Mouse (Mus musculus) kidney, adult 11 months (tissue): ENCODE data around the gene Trim7.
"Not testable (repeated sequence)": the region's sequence is repeated elsewhere in the genome, so short reads cannot be mapped to it uniquely, and the experiment has no call there.

ENCODE experiments used
- DNase-seq: peaks from one replicate; pipeline ENCODE4 v3.0.0; 2022

Gene Trim7

DNA sequence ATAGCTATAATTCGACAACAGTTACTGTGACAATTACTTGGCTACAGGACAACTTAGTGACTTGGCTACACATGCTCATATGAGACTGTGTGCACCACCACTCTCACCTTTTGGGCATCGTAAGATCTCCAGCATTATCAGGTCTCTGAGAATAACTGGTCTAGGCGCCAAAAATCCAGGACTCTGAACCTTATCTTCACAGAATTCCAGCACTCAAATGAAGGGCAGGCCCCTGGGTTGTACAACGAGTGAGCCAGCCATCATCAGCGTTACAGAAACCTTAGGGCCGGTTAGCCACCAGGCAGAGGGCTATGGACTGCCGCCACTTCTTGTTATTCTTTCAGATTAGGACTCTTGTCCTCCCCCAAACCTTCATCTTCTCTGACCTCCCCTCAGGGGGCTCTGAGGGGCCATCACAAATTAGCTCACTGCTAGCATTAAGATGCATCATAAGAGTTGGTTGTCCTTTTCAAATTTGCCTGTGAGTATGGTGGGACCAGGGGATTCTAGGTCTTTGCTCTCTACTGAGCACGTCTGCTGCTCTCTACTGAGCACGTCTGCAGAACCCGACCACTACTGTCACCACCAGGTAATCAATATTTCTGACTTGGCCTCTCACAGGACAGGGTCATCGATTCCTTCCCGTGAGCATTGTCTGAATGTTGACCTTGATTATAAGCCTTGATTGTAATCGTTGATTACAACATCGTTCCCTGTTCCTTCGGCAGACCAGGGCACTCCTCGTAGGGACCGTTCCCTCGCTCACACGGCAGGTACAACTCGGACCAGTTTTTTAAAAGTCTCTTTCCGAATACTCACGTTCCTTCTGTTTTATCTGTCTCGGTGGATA lies 26.9 kb downstream of the Trim7 start:
- no peak for DNase-seq

DNA sequence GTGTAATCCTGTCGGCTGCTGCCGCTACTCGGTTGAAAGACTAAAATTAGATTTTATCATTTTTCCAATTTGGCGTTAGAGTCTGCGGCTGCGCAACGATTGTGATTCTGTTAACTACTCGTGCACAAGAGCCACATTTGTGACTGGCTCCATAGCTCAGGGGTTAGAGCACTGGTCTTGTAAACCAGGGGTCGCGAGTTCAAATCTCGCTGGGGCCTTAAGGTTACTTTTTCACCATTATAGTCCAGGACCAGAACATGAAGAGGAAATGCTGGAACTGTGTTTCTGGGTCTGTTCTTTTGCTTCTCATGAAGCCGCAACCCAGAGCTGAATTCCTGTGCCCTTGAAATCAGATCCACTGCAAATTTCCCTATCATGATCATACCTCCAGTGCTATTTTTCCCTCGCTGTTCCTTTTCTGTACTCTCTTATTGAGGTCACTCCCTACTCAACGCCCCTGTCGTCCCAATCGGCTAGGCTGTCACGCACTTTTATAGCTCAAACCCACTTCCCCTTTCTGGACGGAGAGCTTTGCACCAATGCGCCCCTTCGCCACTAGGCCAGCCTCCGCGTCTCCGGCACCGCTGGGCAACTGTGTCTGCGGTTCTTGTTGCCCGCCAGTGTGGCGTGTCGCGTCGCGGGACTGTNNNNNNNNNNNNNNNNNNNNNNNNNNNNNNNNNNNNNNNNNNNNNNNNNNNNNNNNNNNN lies 27.7 kb downstream of the Trim7 start:
- DNase-seq, result peak; percentile 85

DNA sequence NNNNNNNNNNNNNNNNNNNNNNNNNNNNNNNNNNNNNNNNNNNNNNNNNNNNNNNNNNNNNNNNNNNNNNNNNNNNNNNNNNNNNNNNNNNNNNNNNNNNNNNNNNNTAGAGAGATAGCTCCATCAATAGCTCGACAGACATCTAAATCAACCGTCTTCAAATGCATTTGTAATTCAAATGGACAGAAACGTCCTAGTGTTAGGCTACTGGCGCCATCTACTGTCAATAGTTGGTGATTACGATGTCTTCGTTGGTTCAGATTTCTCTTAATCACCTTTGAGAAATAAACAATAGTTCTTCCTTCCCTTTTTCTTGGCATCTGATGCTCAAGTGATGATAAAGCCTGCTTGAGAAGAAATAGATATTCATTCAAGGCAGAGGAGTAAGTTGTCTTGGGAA lies 33.1 kb downstream of the Trim7 start:
- DNase-seq, result no peak

DNA sequence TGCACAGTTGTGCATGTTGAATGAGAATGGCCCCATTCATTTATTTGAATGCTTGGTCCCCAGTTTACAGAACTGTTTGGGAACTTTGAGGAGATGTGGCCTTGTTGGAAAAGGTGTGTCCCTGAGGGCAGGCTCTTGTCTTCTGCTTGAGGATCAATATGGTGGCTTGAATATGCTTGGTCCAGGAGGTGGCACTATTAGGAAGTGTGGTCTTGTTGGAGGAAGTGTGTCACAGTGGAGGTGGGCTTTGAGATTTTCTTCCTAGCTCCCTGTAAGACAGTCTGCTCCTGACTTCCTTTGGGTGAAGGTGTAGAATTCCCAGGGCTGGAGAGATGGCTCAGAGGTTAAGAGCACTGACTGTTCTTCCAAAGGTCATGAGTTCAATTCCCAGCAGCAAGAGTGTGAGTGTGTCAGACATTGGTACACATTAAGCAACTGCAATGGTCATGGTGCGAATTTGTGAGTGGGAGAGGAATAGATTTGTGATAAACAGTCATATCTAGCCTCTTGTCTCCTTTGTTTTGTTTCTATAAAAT lies 36.9 kb downstream of the Trim7 start:
- DNase-seq, result no peak

DNA sequence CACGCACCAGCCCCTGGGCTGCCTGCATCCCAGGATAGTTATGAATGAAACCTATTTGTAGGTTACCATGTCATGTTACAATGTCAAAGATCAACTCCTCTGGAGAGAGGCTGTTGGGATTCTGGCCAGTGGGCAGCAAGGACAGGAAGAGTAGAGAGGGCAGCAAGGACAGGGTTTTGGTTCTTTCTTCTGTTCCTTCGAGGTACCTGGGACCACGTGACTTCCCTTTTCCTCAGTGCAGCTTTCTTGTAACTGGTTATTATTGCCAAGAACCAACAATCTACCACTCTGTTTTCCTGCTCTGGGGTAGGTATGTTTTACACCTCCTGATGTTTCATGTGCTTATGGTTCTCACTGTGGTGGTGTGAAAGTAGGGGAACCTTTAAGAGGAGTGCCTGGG lies 37.9 kb downstream of the Trim7 start:
- no peak for DNase-seq

DNA sequence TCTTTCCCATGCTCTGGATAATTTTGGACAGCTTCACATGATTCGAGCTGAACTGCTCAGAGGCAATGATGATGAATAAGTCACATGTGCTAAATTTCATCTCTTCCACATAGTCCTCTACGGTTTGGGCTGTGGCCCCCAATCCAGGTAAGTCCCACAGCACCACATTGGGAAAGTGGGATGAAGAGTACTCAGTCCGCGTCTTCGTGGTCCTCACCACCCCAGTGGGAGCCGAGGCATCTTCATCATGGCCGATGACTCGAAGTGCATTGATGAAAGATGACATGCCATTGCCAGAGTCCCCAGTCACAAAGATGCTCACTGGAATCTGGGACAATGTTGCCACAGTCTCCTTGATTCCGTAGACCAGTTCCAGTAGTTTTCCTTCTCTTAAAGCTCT lies 40.5 kb downstream of the Trim7 start:
- DNase-seq, result no peak

DNA sequence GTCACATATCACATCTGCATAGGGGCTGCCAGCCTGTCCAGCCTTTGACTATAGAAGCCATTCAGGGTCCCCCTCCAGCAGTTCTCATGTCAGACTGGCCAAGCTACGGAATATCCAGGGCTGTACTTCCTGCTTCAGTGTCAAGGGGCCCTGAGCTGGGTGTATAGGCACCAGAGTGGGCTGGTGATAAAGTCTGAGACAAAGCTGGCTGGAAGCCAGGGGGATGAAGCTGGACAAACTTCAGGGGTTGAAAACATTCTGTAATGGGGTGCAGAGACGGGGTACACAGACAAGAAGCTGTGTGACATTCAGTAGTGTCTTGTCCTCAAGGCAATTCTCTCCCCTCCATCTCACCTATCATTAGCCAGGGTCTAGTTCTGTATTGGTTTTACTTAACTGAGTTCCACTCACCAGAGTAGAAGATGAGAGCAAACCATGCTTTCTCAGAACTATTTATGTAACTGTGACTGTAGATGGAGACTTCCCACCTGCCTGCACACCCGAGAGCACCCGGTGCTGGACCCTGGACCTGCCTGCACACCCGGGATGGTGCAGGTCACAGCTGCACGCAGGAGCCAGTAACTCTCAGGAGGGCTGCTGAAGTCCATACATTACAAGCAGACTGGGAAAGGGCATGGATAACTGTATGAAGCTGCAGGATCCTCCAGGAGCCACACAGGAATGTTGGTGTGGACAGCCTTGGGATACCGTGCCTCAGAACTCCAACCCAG lies 43.6 kb downstream of the Trim7 start:
- DNase-seq, result peak; percentile 44

DNA sequence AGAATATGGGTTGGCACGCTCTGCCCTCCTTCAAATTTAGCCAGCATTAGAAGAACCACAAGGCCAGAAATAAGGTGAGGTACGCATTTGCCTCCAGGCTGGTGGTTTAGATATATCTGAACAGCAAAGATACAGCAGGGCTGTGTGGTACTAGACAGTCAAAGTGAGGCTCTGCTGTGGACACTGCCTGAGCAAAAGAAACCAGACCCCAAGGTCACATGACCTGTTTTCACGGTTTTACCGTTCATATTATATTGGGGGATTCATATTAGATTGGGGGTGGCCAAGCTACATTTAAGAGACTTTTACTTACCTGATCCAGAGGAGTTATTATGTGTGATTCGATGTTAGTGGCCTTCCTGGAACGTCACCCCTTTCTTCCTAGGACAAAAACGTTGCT lies 44.8 kb downstream of the Trim7 start:
- DNase-seq, result no peak

DNA sequence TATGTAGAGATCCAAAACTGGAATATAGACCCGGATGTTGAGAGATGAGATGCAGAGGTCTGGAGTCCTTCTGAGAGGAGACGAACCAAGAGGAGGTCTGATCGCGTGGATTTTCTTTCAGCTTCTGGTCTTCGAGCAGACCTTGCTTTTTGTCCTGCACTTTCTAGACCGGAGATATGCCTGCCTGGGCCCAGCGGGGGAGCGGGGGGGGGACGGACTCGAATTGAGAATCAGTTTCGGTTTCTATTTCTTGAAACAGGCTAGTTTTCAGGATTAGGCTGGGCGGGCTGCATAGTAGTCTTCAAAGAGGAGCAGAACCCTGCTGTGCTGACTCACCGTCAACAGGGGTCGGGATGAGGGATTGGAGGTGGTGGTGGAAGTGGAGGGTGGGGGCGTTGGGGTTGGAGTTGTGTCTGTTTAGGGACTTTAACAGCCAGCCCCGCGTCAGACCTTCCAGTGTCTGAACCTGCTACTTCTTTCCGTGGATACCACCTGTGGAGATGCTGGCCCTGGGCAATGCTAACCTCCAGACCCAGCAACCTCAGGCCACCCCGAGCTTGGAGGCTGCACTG lies 45.3 kb downstream of the Trim7 start, which contains the start of gene Irgm1:
Irgm1 (minus strand) TSS at position 483 of the 572 bp plus-strand sequence.
- DNase-seq, result peak; percentile 73

DNA sequence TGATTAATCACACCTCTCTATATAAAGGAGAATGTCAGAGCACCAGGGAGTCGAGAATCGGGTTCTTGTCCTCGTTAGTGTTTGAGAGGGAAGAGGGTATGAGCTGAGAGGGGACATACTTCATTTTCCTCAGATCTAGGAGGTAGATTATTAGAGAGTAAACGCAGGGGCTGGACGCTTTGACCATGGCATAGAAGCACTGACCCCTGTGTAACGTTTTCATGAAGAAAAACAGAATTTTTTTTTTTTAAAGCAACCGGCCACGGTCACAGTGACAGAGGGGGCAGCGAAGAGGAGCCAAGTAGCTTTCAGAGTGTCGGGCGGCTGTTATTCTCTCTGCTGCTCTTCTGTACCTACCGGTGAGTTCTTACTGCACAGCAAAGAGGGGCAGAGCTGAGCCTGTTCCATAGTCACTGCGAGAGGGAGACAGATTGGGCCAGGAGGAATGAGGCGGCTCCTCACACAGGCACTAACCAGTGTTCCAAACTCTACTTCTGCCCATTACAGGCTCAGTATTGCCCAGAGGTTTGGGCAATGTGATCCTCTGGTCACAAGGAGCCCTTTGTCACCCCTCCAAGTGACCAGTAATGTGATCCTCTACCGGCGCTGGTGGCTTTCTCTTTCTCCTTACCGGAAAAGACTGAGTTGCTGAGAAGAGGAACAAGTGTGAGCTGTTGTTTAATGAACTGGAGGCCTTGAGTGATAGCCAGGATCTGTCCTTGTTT lies 46.0 kb downstream of the Trim7 start:
- peak; percentile 33 for DNase-seq

DNA sequence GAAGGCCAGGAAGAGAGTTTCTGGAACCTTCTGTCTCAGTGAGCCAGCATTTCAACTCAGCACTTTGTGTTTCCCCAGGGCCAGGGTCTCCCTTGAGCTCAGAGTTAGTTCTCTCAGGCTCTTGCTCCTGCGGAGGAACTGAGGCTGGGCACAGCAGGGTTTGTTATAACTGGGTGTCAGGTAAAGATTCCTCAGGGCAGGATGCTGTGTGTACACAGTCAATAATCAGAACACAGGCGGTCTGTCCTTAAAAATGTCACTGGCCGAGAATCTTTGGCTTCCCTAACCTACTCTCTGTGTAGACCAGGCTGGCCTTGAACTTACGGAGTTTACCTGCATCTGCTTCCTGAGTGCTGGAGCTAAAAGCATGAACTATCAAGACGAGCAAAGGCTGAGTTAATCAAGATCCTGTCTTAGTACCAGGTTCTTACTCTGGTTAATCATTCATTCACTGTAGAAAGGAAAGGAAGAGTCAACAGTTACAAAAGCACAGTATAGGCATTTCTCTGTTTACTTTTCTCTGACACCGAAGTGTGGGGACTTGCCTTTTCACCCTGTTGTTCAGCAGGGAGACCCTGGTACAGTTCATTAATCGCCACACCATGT lies 46.9 kb downstream of the Trim7 start:
- no peak for DNase-seq

DNA sequence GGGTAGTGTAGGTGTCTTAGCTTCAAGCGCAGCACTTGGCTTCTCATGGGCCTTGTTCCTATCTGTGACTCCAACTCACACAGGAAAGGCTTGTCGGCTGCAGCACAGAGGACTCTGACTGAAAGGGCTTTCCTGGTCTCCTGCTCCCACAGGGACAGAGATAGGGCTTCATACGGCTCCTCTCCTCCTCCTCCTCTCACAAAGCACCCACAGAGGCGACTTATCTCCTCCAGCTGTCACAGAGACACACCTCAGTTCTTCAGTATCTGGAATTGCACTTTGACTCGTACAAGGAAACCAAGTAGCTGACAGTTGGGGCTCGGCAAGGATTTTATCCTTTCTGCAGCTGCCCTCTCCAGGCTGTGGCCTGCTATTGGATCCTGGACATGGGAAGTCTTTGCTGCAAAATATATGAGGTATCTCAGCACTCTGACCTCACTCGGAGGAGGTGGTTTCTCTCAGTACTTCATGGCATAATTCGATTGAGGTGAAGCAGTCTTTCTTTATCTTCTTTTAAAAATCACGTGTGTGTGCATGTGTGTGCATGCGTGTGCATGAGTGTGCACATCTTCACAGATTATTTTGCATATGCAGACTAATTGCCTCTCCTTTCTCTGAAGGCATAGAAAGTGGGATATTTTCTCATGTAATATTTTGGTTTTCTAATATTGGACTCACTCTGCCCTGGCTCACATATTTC lies 47.8 kb downstream of the Trim7 start:
- DNase-seq, result no peak

DNA sequence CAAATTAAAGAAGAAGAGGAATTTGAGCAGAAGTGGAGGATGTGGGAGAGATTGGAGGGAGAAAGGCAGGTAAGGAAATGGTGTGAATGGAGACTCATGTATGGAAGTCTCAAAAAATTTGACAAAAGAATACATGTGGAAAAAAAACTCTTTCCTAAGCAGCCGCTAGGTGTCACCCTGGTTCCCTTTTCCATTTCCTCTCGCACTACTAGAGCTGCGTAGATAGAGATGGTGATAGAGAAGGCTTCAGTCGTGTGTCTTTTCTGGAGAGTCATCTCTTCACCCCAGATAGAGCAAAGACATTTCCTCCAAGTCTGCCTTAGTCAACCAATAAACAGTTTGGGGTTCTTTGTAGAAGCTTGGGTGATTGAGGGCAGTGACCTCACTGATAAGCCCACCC lies 48.5 kb downstream of the Trim7 start:
- DNase-seq, result no peak

DNA sequence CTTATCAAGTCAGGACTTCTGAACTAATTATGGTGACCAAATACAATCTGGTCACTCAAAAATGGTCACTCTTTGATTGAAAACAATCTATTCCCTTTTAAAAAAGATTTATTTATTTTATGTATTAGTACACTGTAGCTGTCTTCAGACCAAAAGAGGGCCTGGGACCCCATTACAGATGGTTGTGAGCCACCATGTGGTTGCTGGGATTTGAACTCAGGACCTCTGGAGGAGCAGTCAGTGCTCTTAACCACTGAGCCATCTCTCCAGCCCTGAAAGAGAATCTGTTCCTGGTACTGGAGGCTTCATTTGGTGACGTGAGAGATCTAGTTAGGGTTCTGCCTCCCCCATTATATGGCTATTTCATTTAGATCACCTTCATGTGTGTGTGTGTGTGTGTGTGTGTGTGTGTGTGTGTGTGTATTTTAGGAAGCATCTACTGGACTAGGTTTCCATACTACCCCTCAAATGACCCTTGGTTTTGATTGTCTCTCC lies 49.5 kb downstream of the Trim7 start:
- not testable (repeated sequence) for DNase-seq

DNA sequence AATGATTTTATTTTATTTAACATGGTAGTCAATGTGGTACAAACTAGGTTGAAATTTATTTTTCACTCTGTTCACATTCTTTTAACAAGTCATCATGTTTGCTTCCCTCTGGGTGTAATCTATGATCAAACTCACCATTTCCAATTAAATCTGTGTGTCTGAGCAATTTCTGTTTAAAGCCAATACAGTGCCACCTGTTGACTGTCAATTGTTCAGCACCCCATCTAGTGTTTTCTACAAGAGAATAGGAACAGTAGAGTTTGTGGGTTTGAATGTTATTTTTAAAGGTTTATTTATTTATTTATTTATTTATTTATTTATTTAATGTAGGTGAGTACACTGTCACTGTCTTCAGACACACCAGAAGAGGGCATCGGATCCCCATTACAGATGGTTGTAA lies 50.7 kb downstream of the Trim7 start:
- no peak for DNase-seq

DNA sequence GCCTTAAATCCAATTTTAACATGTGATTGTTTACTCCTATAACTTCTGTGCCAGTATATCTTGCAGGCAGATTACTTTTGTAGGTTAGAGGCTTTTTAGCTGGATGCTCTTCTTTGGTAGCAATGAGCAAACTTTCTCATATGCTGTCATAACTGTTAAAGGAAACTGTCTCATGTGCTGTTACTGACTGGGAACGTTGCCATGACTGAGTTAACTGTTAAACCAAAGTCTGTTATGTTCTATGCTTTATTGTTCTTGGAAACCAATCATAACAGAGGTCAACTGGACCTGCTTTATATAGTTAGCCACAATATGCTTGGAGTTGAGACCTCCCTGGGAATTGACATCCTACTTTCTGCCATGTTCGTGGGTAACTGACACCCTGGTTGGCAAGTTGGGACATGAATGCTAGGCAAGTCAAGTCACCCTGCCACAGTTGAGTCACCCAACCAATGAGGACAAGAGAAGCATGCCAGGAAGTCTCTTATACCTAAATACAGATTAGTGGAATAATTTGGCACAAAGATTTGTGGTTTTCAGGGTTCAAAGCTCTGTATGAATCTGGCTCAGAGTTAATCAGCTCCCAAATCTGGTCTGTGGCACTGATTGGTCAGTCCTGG lies 73.0 kb downstream of the Trim7 start:
- no peak for DNase-seq

DNA sequence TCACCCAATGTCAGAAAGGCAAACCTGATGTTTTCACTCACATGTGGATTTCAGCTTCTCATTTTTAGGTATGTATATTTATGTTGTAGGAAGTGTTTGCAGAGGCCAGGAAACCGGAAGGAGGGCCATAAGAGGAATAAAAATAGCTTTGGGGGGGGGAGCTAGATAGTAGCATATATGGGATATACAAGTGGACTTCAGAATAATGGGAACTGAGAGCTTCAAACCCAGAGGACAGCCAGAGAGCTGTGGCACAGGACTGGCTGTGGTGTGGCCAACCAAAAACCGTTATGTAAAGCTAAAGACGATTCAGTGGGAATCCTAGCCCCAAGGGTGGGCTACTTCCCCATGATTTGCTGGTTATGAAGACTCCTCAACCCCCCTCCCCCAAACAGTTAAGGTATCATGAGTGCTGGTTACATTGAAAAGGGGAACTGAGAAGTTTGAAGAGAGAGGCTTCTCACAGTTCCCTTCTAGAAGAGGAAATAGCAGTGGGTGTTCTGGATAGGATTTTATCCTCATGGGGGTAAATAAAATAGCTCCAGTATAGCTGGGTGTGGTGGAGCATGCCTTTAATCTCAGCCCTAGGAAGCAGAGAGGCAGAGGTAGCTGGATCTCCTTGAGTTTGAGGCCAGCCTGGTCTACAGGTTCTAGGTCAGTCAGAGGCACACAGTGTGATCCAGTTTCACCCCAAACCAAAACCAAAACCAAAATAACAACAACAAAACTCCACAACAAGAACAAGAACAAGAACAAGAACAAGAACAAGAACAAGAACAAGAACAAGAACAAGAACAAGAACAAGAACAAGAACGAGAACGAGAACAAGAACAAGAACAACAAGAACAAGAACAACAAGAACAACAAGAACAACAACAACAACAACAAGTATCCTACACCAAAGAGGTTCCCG lies 75.0 kb downstream of the Trim7 start:
- DNase-seq, result not testable (repeated sequence)

DNA sequence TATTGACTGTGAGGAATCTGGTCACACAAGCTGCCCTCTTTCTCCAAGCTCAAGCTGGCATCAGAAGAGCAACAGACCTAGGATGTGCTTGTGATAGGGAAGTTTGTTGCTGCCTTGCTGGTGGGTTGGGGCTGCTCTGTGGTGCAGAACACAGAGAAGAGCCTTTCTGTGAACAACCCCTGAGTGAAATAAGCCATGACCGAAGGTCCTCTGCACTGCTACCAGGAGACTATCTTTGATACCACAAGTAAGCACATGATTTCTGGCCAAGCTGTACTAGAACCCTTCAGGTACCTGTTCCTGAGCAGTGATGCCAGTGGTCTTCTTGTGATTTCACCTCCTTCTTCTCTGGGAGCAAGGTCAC lies 75.6 kb downstream of the Trim7 start:
- DNase-seq, result not testable (repeated sequence)
